Mouse (Mus musculus) embryonic fibroblast, embryonic 13.5 days (primary cell): Measurements from ENCODE around the gene Gm47289.

Source experiments
- CTCF ChIP-seq: IDR thresholded peaks from 2 replicates; pipeline ENCODE4 v1.5.1; 2011; ENCODE audit warnings: mild to moderate bottlenecking, control low read depth, low read length, moderate library complexity, borderline replicate concordance; ENCODE audit not compliant: insufficient read depth
- POLR2A ChIP-seq: IDR thresholded peaks from 2 replicates; pipeline ENCODE4 v1.6.1; 2011; ENCODE audit warnings: low read depth, mild to moderate bottlenecking, control low read depth, low read length, moderate library complexity

- TF ChIP-seq POLR2A (no peak), CTCF (no peak)
These were observed 1.7 kb downstream of the Gm47289 start for GRCm38 (mm10) chr9:119160689-119161088.
